Mouse (Mus musculus): ENCODE results near the gene Arhgap25.

DNA sequence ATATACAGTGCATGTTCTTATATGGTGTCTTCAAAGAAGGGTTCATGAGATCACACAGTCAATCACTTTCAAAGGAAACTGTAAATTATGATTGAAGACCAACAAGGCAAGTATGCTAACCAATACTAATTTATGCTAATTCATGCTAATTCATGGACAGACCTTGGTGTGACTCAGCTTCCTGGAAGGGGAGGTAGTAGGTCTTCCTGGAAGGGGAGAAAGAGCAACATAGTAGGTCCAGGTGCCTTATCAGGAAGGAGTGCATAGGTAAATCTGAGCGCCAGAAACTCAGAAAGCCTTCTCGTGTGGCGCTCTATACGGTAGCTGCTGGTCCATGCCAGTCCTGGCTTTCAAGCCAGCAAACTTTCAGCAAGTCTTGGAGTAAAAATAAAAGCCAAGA, 8.8 kb downstream of the Arhgap25 start:
- TF ChIP-seq EP300 (IDR thresholded peaks at IDR 0.05; ENCODE audit: low read depth in 1 of 2, low read length in 2 of 2) (no peak), NRF1 (IDR thresholded peaks at IDR 0.05; ENCODE audit: insufficient read depth, low read depth, low read length, poor library complexity, severe bottlenecking) (no peak)

Data from MEL (cell line).